Mouse (Mus musculus) MEL (cell line): Measurements from ENCODE around the gene Rhd. TPM values are rescaled to one million over a fixed set of nuclear protein-coding genes. Genes with fewer than 3 reads are reported as not detected.
A peak's percentile ranks its signal among the peaks of the same experiment; 100 is the strongest.

Experiments
- DNase-seq: peaks from one replicate; pipeline ENCODE4 v3.0.0; 2011; ENCODE audit warnings: low read depth, low spot score
- H3K27ac ChIP-seq: 2 replicates; pipeline ENCODE4 v1.5.1; 2012; ENCODE audit warnings: low read depth, mild to moderate bottlenecking, control low read depth, low read length, moderate library complexity; ENCODE audit not compliant: control insufficient read depth
- H3K27me3 ChIP-seq, 2 experiments: fragments of 150-350 bp in 1 of 2; sonication (generic) in 1 of 2; 2 replicates each; pipeline ENCODE4 v1.6.1; 2012; ENCODE audit warnings: low read length in 2 of 2, mild to moderate bottlenecking in 2 of 2, improper control_type of control experiment in 1 of 2, moderate library complexity in 1 of 2; ENCODE audit not compliant: insufficient read depth in 2 of 2, control insufficient read depth in 1 of 2
- H3K36me3 ChIP-seq, 2 experiments: 2 replicates each; pipeline ENCODE4 v1.6.1; 2012 to 2014; ENCODE audit warnings: low read length in 2 of 2, improper control_type of control experiment in 1 of 2, inconsistent platforms in 1 of 2, mild to moderate bottlenecking in 1 of 2; ENCODE audit not compliant: insufficient read depth in 2 of 2, control insufficient read depth in 1 of 2
- H3K4me1 ChIP-seq, 2 experiments: fragments of 150-350 bp in 1 of 2; sonication (generic) in 1 of 2; 2 replicates each; pipeline ENCODE4 v1.6.1; 2012; ENCODE audit warnings: low read length in 2 of 2, improper control_type of control experiment in 1 of 2, mild to moderate bottlenecking in 1 of 2; ENCODE audit not compliant: insufficient read depth in 2 of 2, control insufficient read depth in 1 of 2
- H3K4me3 ChIP-seq, 2 experiments: fragments of 150-350 bp in 1 of 2; sonication (generic) in 1 of 2; 2 replicates each; pipeline ENCODE4 v1.5.1; 2012; ENCODE audit warnings: low read depth in 2 of 2, low read length in 2 of 2, mild to moderate bottlenecking in 2 of 2, moderate library complexity in 2 of 2, control low read depth in 1 of 2, improper control_type of control experiment in 1 of 2; ENCODE audit not compliant: control insufficient read depth in 1 of 2, insufficient read depth in 1 of 2
- H3K79me2 ChIP-seq: 2 replicates; pipeline ENCODE4 v1.6.1; 2012; ENCODE audit warnings: mild to moderate bottlenecking, low read length, moderate library complexity; ENCODE audit not compliant: control insufficient read depth, poor library complexity, insufficient read depth
- H3K9ac ChIP-seq: 2 replicates; pipeline ENCODE4 v1.6.1; 2012; ENCODE audit warnings: low read depth, mild to moderate bottlenecking, control low read depth, low read length, moderate library complexity; ENCODE audit not compliant: control insufficient read depth, poor library complexity, severe bottlenecking
- H3K9me3 ChIP-seq: fragments of 150-350 bp; sonication (generic); replicated peaks from 2 replicates; pipeline ENCODE4 v1.6.1; 2012; ENCODE audit warnings: mild to moderate bottlenecking, low read length, improper control_type of control experiment, moderate library complexity; ENCODE audit not compliant: insufficient read depth
- BHLHE40 ChIP-seq: IDR thresholded peaks from 2 replicates; pipeline ENCODE4 v1.6.1; 2012; ENCODE audit warnings: low read depth, mild to moderate bottlenecking, inconsistent platforms, low read length, improper control_type of control experiment, borderline replicate concordance
- CHD2 ChIP-seq: IDR thresholded peaks from 2 replicates; pipeline ENCODE4 v1.6.1; 2011; ENCODE audit warnings: low read length, improper control_type of control experiment
- E2F4 ChIP-seq: IDR thresholded peaks from 2 replicates; pipeline ENCODE4 v1.6.1; 2011; ENCODE audit warnings: low read depth, low read length, improper control_type of control experiment, borderline replicate concordance
- ELF1 ChIP-seq: IDR thresholded peaks from 2 replicates; pipeline ENCODE4 v1.6.1; 2014; ENCODE audit warnings: low read depth, mild to moderate bottlenecking, inconsistent platforms, low read length, improper control_type of control experiment, moderate library complexity
- EP300 ChIP-seq, 2 experiments: IDR thresholded peaks; 2 replicates each; pipeline ENCODE4 v1.6.1; 2011; ENCODE audit warnings: improper control_type of control experiment in 2 of 2, low read length in 2 of 2, low read depth in 1 of 2, mild to moderate bottlenecking in 1 of 2
- ETS1 ChIP-seq: IDR thresholded peaks from 2 replicates; pipeline ENCODE4 v1.6.1; 2012; ENCODE audit warnings: low read depth, mild to moderate bottlenecking, inconsistent platforms, low read length, improper control_type of control experiment, moderate library complexity
- JUND ChIP-seq: IDR thresholded peaks from 2 replicates; pipeline ENCODE4 v1.6.1; 2011; ENCODE audit warnings: low read depth, mild to moderate bottlenecking, improper control_type of control experiment, low read length
- MAFK ChIP-seq: IDR thresholded peaks from 2 replicates; pipeline ENCODE4 v1.6.1; 2011; ENCODE audit warnings: low read depth, mild to moderate bottlenecking, low read length, improper control_type of control experiment, borderline replicate concordance
- MAZ ChIP-seq: IDR thresholded peaks from 2 replicates; pipeline ENCODE4 v1.6.1; 2012; ENCODE audit warnings: low read depth, mild to moderate bottlenecking, inconsistent platforms, low read length, improper control_type of control experiment
- MEF2A ChIP-seq: IDR thresholded peaks from 2 replicates; pipeline ENCODE4 v1.6.1; 2014; ENCODE audit warnings: low read depth, mild to moderate bottlenecking, inconsistent platforms, low read length, improper control_type of control experiment; ENCODE audit not compliant: poor library complexity, insufficient replicate concordance, severe bottlenecking; ENCODE audit errors: extremely low read depth
- MYC ChIP-seq: IDR thresholded peaks from 2 replicates; pipeline ENCODE4 v1.6.1; 2011; ENCODE audit warnings: low read depth, mild to moderate bottlenecking, low read length, improper control_type of control experiment, moderate library complexity
- NELFE ChIP-seq: IDR thresholded peaks from 2 replicates; pipeline ENCODE4 v1.6.1; 2011; ENCODE audit warnings: low read depth, low read length, improper control_type of control experiment
- POLR2A ChIP-seq, 2 experiments: IDR thresholded peaks; 2 replicates each; pipeline ENCODE4 v1.6.1; 2011 to 2012; ENCODE audit warnings: low read length in 2 of 2, mild to moderate bottlenecking in 2 of 2, control low read depth in 1 of 2, improper control_type of control experiment in 1 of 2, low read depth in 1 of 2, moderate library complexity in 1 of 2; ENCODE audit not compliant: control insufficient read depth in 1 of 2, insufficient read depth in 1 of 2, poor library complexity in 1 of 2
- POLR2AphosphoS2 ChIP-seq: IDR thresholded peaks from 2 replicates; pipeline ENCODE4 v1.6.1; 2011; ENCODE audit warnings: low read length, improper control_type of control experiment
- POLR2AphosphoS5 ChIP-seq: IDR thresholded peaks from 2 replicates; pipeline ENCODE4 v1.6.1; 2012; ENCODE audit warnings: low read depth, borderline replicate concordance, mild to moderate bottlenecking, inconsistent platforms, low read length, moderate library complexity, mixed read lengths
- SIN3A ChIP-seq: IDR thresholded peaks from 2 replicates; pipeline ENCODE4 v1.6.1; 2012; ENCODE audit warnings: low read length, improper control_type of control experiment, inconsistent platforms
- SMC3 ChIP-seq: IDR thresholded peaks from 2 replicates; pipeline ENCODE4 v1.6.1; 2011; ENCODE audit warnings: low read depth, low read length, improper control_type of control experiment
- TAL1 ChIP-seq: IDR thresholded peaks from 2 replicates; pipeline ENCODE4 v1.6.1; 2012; ENCODE audit warnings: mild to moderate bottlenecking, inconsistent platforms, low read length, moderate library complexity, mixed read lengths
- USF1 ChIP-seq: IDR thresholded peaks from 2 replicates; pipeline ENCODE4 v1.6.1; 2014; ENCODE audit warnings: low read depth, mild to moderate bottlenecking, inconsistent platforms, low read length, improper control_type of control experiment, moderate library complexity
- ZKSCAN1 ChIP-seq: IDR thresholded peaks from 2 replicates; pipeline ENCODE4 v1.6.1; 2012; ENCODE audit warnings: low read depth, mild to moderate bottlenecking, inconsistent platforms, low read length, improper control_type of control experiment, moderate library complexity
- ZMIZ1 ChIP-seq: IDR thresholded peaks from 2 replicates; pipeline ENCODE4 v1.6.1; 2012; ENCODE audit warnings: low read depth, mild to moderate bottlenecking, inconsistent platforms, low read length, improper control_type of control experiment, moderate library complexity
- ZNF384 ChIP-seq: IDR thresholded peaks from 2 replicates; pipeline ENCODE4 v1.6.1; 2012; ENCODE audit warnings: low read depth, mild to moderate bottlenecking, inconsistent platforms, low read length, improper control_type of control experiment
- polyA plus RNA-seq, 2 experiments: library from polyadenylated mRNA; stranded (reverse) in 1 of 2; unstranded in 1 of 2; fragments of >175 nt in 1 of 2; fragments of >200 nt in 1 of 2; gene quantifications; 2 replicates each; pipeline versions ENCODE4 v1.2.1 to v1.2.4; 2012; ENCODE audit warnings: low replicate concordance in 2 of 2, low read depth in 1 of 2; ENCODE audit not compliant: insufficient read length in 2 of 2, insufficient read depth in 1 of 2, missing spikeins in 1 of 2
- total RNA-seq: library from RNA; depleted of rRNA; stranded (reverse); fragments of 300-350 nt; gene quantifications from 2 replicates; pipeline ENCODE4 v1.2.3, GENCODE M21; 2012

Gene Rhd
- total and polyA plus RNA-seq, 3 experiments = 49.9 to 176 TPM; not detected in 1

- TF ChIP-seq E2F4 (no peak), JUND (no peak), POLR2AphosphoS2 (peak; percentile 96; the same call in 1 of the 2 replicates), SMC3 (no peak), POLR2AphosphoS5 (no peak), MEF2A (no peak), MYC (0 out of 2 replicates have a peak, but pooled peaks have one; percentile 34), CHD2 (no peak; the same call in 1 of the 2 replicates), SIN3A (no peak), EP300 (IDR thresholded peaks at IDR 0.05; ENCODE audit: low read depth in 1 of 2, low read length in 2 of 2) (peak in 1 of 2 experiments; percentile 6; a peak in 1 of 4 replicates), TAL1 (no peak), USF1 (no peak), ETS1 (no peak), BHLHE40 (no peak), ZMIZ1 (peak; percentile 63), MAFK (0 out of 2 replicates have a peak, but pooled peaks have one; percentile 16), MAZ (no peak), ZNF384 (no peak), ELF1 (no peak), NELFE (peak; percentile 31; the same call in 1 of the 2 replicates)
These were observed 63.6 kb downstream of the Rhd start (continued) for GRCm38 (mm10) chr4:134927815-134928463.

- peaks cover 38% of the 10 kb centered on the region for H3K79me2 ChIP-seq
- no peak overlapping the region for H3K9ac ChIP-seq
- peak; percentile 47; the same call in 1 of the 2 replicates for TF ChIP-seq POLR2AphosphoS2
- TF ChIP-seq POLR2A (IDR thresholded peaks at IDR 0.05; ENCODE audit: control insufficient read depth in 1 of 2, insufficient read depth in 1 of 2, low read depth in 1 of 2, low read length in 2 of 2, poor library complexity in 1 of 2) = 0 out of 4 replicates have a peak, but pooled peaks of 1 of the 2 experiments have one; percentile 7
- 0 out of 2 replicates have a peak, but pooled peaks have one; percentile 5 for TF ChIP-seq MAFK
- no peak for TF ChIP-seq E2F4
- TF ChIP-seq ETS1 = 0 out of 2 replicates have a peak, but pooled peaks have one; percentile 23
- no peak for TF ChIP-seq POLR2AphosphoS5
- TF ChIP-seq ZKSCAN1 = 0 out of 2 replicates have a peak, but pooled peaks have one; percentile 38
- 0 out of 2 replicates have a peak, but pooled peaks have one; percentile 21 for TF ChIP-seq SIN3A
- peaks cover 34 to 36% of the 10 kb centered on the region in 2 experiments for H3K36me3 ChIP-seq
- no peak overlapping the region for H3K4me3 ChIP-seq
- H3K27ac ChIP-seq = peak overlapping the region; percentile 8; the same call in 1 of the 2 replicates
- peaks cover 3 to 6% of the 10 kb centered on the region in 2 experiments; a peak in 3 of 4 replicates for H3K4me1 ChIP-seq
- no peaks in the 10 kb centered on the region for H3K27me3 ChIP-seq
- no peak for DNase-seq
- H3K9me3 ChIP-seq = no peaks in the 10 kb centered on the region
These were observed 64.1 kb downstream of the Rhd start for GRCm38 (mm10) chr4:134928464-134928836.
